Mouse (Mus musculus): ENCODE results near the gene Chsy1. TPM values are rescaled to one million over a fixed set of nuclear protein-coding genes. Genes with fewer than 3 reads are reported as not detected.

Gene Chsy1
- polyA plus RNA-seq, 1 experiment from 2014 or later, result 20.4 TPM

DNA sequence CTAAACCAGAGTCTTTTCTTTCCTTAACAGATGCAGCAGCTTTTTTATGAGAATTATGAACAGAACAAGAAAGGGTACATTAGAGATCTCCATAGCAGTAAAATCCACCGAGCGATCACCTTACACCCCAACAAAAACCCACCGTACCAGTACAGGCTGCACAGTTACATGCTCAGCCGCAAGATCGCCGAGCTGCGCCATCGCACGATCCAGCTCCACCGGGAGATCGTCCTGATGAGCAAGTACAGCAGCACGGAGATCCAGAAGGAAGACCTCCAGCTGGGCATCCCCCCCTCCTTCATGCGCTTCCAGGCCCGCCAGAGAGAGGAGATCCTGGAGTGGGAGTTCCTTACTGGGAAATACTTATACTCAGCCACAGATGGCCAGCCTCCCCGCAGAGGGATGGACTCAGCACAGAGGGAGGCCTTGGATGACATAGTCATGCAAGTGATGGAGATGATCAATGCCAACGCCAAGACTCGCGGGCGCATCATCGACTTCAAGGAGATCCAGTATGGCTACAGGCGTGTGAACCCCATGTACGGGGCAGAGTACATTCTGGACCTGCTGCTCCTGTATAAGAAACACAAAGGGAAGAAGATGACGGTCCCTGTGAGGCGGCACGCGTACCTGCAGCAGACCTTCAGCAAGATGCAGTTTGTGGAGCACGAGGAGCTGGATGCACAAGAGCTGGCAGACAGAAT is 61.6 kb downstream of the Chsy1 start:
- 93% methylated on average over 27 of the region's 27 CpGs for WGBS
- Histone ChIP-seq H3K9ac (ENCODE audit: low read length) (no peak overlapping the region), H3K4me3 (ENCODE audit: low read depth, low read length) (no peak overlapping the region), H3K36me3 (ENCODE audit: control insufficient read depth, insufficient read depth, low read length) (peaks cover 6% of the 10 kb centered on the region), H3K27ac (ENCODE audit: low read depth, low read length) (no peak overlapping the region), H3K27me3 (ENCODE audit: control insufficient read depth, insufficient read depth, low read length) (no peaks in the 10 kb centered on the region), H3K4me2 (no peak overlapping the region), H3K9me3 (ENCODE audit: control insufficient read depth, low read length) (no peaks in the 10 kb centered on the region), H3K4me1 (ENCODE audit: control insufficient read depth, insufficient read depth, low read length) (no peaks in the 10 kb centered on the region)
- DNase-seq (ENCODE audit: low spot score, missing footprints) (no peak), ATAC-seq (ENCODE audit: low FRiP score) (no peak)

DNA sequence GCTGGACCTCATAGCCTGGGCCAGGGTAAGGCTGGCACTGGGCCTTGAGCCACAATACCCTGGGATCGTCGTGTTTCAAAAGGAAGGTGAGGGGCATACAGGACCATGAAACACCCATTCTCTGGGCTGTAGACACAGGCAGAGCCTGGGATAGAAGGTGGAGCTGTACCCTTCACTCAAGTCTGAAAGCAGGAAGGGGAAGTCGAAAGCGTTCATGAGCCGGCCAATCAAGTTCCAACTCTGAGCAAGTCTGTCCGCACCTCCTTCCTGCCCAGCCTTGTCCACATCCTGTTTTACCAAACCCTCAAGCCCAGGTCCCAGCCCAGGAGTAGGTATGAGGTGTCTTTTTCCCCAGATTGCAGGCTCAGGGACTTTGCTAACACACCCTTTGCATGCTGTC is 66.4 kb downstream of the Chsy1 start:
- Histone ChIP-seq H3K4me3 (ENCODE audit: low read depth, low read length) (no peak overlapping the region), H3K9ac (ENCODE audit: low read length) (no peak overlapping the region), H3K27me3 (ENCODE audit: control insufficient read depth, insufficient read depth, low read length) (no peaks in the 10 kb centered on the region), H3K9me3 (ENCODE audit: control insufficient read depth, low read length) (no peaks in the 10 kb centered on the region), H3K27ac (ENCODE audit: low read depth, low read length) (no peak overlapping the region), H3K4me2 (no peak overlapping the region), H3K4me1 (ENCODE audit: control insufficient read depth, insufficient read depth, low read length) (no peaks in the 10 kb centered on the region), H3K36me3 (ENCODE audit: control insufficient read depth, insufficient read depth, low read length) (peaks cover 6% of the 10 kb centered on the region)
- 92% methylated on average over 6 of the region's 6 CpGs for WGBS
- DNase-seq (ENCODE audit: low spot score, missing footprints), result no peak
- ATAC-seq (ENCODE audit: low FRiP score), result no peak

DNA sequence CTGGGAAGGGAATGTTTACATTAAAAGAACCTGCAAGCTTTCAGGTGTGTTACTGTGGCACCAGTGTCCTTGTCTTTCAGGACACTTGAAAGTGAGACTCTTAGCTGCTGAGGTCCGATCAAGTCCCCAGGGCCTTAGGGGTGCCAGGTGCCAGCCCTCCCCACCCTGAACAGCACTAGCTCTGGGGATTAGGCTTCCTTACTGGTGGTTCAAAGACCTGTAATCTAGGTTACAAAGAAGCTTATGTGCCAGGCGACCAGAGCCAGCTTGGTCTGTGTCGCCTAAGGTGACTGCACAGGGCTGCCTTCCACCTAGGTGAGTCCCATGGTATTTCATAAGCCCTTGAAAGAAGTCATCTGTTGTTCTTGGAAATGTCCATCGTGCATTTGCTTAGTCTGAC is 66.9 kb downstream of the Chsy1 start:
- 89% methylated on average over 4 of the region's 4 CpGs for WGBS
- H3K4me3 ChIP-seq (ENCODE audit: low read depth, low read length), result no peak overlapping the region
- H3K27ac ChIP-seq (ENCODE audit: low read depth, low read length), result no peak overlapping the region
- no peaks in the 10 kb centered on the region for H3K27me3 ChIP-seq (ENCODE audit: control insufficient read depth, insufficient read depth, low read length)
- DNase-seq (ENCODE audit: low spot score, missing footprints) (no peak), ATAC-seq (ENCODE audit: low FRiP score) (no peak)
- no peak overlapping the region for H3K9ac ChIP-seq (ENCODE audit: low read length)
- H3K9me3 ChIP-seq (ENCODE audit: control insufficient read depth, low read length), result no peaks in the 10 kb centered on the region
- H3K4me2 ChIP-seq, result no peak overlapping the region
- peaks cover 6% of the 10 kb centered on the region for H3K36me3 ChIP-seq (ENCODE audit: control insufficient read depth, insufficient read depth, low read length)
- H3K4me1 ChIP-seq (ENCODE audit: control insufficient read depth, insufficient read depth, low read length), result no peaks in the 10 kb centered on the region

DNA sequence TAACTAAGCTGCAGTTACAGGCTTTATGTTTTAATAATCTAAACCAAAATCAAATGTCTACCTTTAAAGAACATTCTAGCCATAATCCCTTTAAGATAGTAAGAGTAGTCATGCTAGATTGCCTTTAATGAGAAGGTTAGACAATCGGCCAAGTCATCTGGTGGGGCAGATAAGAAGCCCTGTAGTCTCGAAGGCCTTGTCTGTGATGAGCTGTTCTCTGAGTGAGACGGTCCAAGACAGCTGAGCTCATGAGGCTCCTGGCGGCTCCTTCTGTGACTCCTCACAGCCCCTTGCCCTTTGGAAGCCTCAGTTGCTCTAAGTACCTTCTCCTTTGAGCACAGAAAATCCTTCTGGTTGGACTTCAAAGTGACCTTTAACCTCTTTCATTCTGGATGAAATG is 67.6 kb downstream of the Chsy1 start:
- H3K36me3 ChIP-seq (ENCODE audit: control insufficient read depth, insufficient read depth, low read length), result peaks cover 4% of the 10 kb centered on the region
- ATAC-seq (ENCODE audit: low FRiP score) (no peak), DNase-seq (ENCODE audit: low spot score, missing footprints) (no peak)
- H3K27ac ChIP-seq (ENCODE audit: low read depth, low read length), result no peak overlapping the region
- H3K27me3 ChIP-seq (ENCODE audit: control insufficient read depth, insufficient read depth, low read length), result no peaks in the 10 kb centered on the region
- 72% methylated on average over 4 of the region's 4 CpGs for WGBS
- no peak overlapping the region for H3K4me3 ChIP-seq (ENCODE audit: low read depth, low read length)
- H3K9me3 ChIP-seq (ENCODE audit: control insufficient read depth, low read length), result no peaks in the 10 kb centered on the region
- no peaks in the 10 kb centered on the region for H3K4me1 ChIP-seq (ENCODE audit: control insufficient read depth, insufficient read depth, low read length)
- no peak overlapping the region for H3K9ac ChIP-seq (ENCODE audit: low read length)
- H3K4me2 ChIP-seq, result no peak overlapping the region

DNA sequence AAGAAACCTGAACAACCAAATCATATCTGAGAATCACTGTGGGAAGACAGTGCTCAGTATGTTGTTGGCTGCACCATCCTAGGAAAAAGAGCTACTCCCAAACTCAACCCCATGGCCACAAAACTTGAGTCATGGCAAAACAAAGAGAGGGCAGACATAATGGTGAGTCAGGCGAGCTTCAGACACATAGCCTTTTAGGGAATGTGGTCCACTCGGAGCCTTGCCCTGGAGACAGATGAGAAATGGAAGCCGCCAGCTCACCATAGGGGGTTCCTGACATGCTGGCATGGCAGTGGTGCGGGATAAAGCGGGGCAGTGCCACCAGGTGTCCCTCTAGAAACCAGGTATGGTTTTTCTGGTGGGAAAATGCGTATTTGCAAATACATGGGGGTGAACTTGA is 68.8 kb downstream of the Chsy1 start:
- Histone ChIP-seq H3K9ac (ENCODE audit: low read length) (no peak overlapping the region), H3K4me1 (ENCODE audit: control insufficient read depth, insufficient read depth, low read length) (no peaks in the 10 kb centered on the region), H3K9me3 (ENCODE audit: control insufficient read depth, low read length) (no peaks in the 10 kb centered on the region), H3K36me3 (ENCODE audit: control insufficient read depth, insufficient read depth, low read length) (peaks cover 3% of the 10 kb centered on the region), H3K4me3 (ENCODE audit: low read depth, low read length) (no peak overlapping the region), H3K27me3 (ENCODE audit: control insufficient read depth, insufficient read depth, low read length) (no peaks in the 10 kb centered on the region), H3K27ac (ENCODE audit: low read depth, low read length) (no peak overlapping the region), H3K4me2 (no peak overlapping the region)
- ATAC-seq (ENCODE audit: low FRiP score) (no peak), DNase-seq (ENCODE audit: low spot score, missing footprints) (no peak)
- 92% methylated on average over 6 of the region's 6 CpGs for WGBS

DNA sequence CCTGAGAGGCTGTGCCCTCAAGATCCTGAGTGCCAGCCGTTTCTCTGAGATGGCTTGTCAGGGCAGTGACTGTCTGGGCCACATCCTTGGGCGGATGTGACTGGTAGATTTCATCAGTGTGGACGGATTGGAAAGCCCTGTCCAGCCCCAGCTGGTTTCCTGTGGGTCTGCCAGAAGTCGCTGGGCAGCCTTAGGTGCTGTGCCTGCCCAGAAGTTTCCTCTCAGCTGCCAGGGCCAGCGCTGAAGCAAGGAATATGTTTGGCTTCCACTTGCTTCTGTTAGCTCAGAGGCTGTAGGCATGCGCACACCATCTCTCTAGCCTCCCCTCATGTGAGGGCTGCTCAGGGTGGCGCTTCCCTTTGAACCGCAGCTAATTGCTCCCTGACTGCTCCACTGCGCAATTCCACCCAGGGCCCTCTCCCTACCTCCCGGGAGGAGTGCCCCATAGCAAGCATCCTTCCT is 69.8 kb downstream of the Chsy1 start:
- no peaks in the 10 kb centered on the region for H3K4me1 ChIP-seq (ENCODE audit: control insufficient read depth, insufficient read depth, low read length)
- no peak overlapping the region for H3K4me2 ChIP-seq
- no peak overlapping the region for H3K9ac ChIP-seq (ENCODE audit: low read length)
- H3K27ac ChIP-seq (ENCODE audit: low read depth, low read length), result no peak overlapping the region
- 74% methylated on average over 10 of the region's 10 CpGs for WGBS
- no peak overlapping the region for H3K4me3 ChIP-seq (ENCODE audit: low read depth, low read length)
- ATAC-seq (ENCODE audit: low FRiP score), result no peak
- H3K9me3 ChIP-seq (ENCODE audit: control insufficient read depth, low read length), result no peaks in the 10 kb centered on the region
- no peak for DNase-seq (ENCODE audit: low spot score, missing footprints)
- no peaks in the 10 kb centered on the region for H3K27me3 ChIP-seq (ENCODE audit: control insufficient read depth, insufficient read depth, low read length)
- H3K36me3 ChIP-seq (ENCODE audit: control insufficient read depth, insufficient read depth, low read length), result no peaks in the 10 kb centered on the region; the same call in 1 of the 2 replicates

DNA sequence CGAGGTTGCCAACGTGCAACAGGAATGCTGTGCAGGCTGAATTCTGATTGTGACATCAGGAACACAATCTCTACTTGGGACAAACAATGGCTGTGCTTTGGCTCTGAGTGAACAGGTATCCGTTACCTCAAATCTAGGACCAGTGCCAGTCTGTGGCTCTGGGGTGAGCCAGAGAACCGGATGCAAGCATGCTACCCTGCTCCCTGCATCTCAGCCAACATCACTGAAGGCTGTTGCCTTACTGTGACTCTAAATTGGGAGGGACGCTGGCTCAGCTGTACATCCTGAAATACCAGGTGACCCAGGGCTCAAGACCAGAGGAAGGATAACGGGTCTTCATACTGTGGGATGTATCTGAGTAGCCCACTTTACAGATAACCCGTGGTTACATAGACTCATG is 70.4 kb downstream of the Chsy1 start:
- WGBS, result 92% methylated on average over 7 of the region's 7 CpGs
- Histone ChIP-seq H3K9ac (ENCODE audit: low read length) (no peak overlapping the region), H3K4me3 (ENCODE audit: low read depth, low read length) (no peak overlapping the region), H3K9me3 (ENCODE audit: control insufficient read depth, low read length) (no peaks in the 10 kb centered on the region), H3K27ac (ENCODE audit: low read depth, low read length) (no peak overlapping the region), H3K4me1 (ENCODE audit: control insufficient read depth, insufficient read depth, low read length) (no peaks in the 10 kb centered on the region), H3K36me3 (ENCODE audit: control insufficient read depth, insufficient read depth, low read length) (no peaks in the 10 kb centered on the region; the same call in 1 of the 2 replicates), H3K27me3 (ENCODE audit: control insufficient read depth, insufficient read depth, low read length) (no peaks in the 10 kb centered on the region), H3K4me2 (no peak overlapping the region)
- ATAC-seq (ENCODE audit: low FRiP score), result no peak
- no peak for DNase-seq (ENCODE audit: low spot score, missing footprints)

DNA sequence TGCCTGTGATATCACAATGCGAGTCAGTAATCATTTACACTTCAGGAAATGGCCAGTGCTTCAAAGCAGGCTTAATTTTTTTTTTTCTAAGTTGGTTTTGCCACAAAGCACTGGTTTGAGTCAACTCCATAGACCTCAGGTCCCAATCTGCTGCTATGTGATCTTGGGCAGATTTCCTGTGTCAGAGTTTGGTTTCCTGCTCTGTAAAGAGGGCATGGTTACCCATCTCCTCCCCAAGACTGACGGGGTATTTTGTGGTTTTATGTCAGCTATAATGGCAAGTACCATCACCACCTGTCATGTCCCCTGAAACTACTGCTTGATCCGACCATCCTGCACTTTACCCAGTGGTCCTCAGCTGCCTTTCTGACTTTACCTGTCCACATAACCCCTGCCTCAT is 70.9 kb downstream of the Chsy1 start:
- no peak overlapping the region for H3K27ac ChIP-seq (ENCODE audit: low read depth, low read length)
- WGBS, result 88% methylated on average over 3 of the region's 3 CpGs
- ATAC-seq (ENCODE audit: low FRiP score), result no peak

DNA sequence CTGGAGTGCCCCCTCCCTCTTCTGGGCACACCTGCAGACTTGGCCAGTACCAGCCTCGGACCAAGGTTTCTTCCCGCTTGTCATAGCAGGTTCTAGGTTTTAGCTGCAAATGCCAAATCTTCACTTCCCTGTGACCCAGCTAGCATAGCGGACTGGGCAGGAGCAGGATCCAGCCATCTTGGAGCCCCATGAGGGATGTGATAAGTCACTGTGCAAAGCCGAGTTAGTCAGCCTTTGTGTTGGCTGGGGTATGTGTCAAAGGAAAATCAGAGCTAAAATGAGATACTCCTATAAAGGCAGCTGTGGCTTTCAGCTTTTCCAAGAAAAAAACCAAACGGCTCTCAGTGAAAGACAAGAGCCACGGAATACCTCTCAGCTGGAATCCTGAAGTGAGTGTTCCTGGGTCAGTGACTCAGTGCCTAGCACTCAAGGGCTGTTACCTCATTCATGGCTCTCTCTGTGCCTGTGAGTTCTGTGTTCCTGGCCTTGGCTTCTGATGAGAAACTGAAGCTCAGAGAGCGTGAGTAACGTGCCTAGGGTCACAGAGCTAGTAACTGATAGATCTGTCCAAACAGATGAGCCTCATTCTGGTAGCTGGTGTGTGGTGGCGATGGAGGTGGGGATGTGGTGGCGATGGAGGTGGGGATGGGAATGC is 71.5 kb downstream of the Chsy1 start:
- Histone ChIP-seq H3K27ac (ENCODE audit: low read depth, low read length) (no peak overlapping the region), H3K9me3 (ENCODE audit: control insufficient read depth, low read length) (no peaks in the 10 kb centered on the region), H3K4me1 (ENCODE audit: control insufficient read depth, insufficient read depth, low read length) (no peaks in the 10 kb centered on the region), H3K4me3 (ENCODE audit: low read depth, low read length) (no peak overlapping the region), H3K9ac (ENCODE audit: low read length) (no peak overlapping the region), H3K4me2 (no peak overlapping the region), H3K27me3 (ENCODE audit: control insufficient read depth, insufficient read depth, low read length) (no peaks in the 10 kb centered on the region), H3K36me3 (ENCODE audit: control insufficient read depth, insufficient read depth, low read length) (no peaks in the 10 kb centered on the region; the same call in 1 of the 2 replicates)
- ATAC-seq (ENCODE audit: low FRiP score) (no peak), DNase-seq (ENCODE audit: low spot score, missing footprints) (no peak)
- 85% methylated on average over 10 of the region's 10 CpGs for WGBS

More for the DNA sequence above, 70.9 kb downstream of the Chsy1 start:
- H3K4me2 ChIP-seq, result no peak overlapping the region
- H3K9me3 ChIP-seq (ENCODE audit: control insufficient read depth, low read length), result no peaks in the 10 kb centered on the region
- no peak for DNase-seq (ENCODE audit: low spot score, missing footprints)
- no peaks in the 10 kb centered on the region; the same call in 1 of the 2 replicates for H3K36me3 ChIP-seq (ENCODE audit: control insufficient read depth, insufficient read depth, low read length)
- H3K27me3 ChIP-seq (ENCODE audit: control insufficient read depth, insufficient read depth, low read length), result no peaks in the 10 kb centered on the region
- H3K4me3 ChIP-seq (ENCODE audit: low read depth, low read length), result no peak overlapping the region
- H3K9ac ChIP-seq (ENCODE audit: low read length), result no peak overlapping the region
- no peaks in the 10 kb centered on the region for H3K4me1 ChIP-seq (ENCODE audit: control insufficient read depth, insufficient read depth, low read length)
